Mouse (Mus musculus) stomach, postnatal 0 days (tissue): ENCODE measurements around the gene Nxpe4. TPM values are rescaled to one million over a fixed set of nuclear protein-coding genes. Genes with fewer than 3 reads are reported as not detected.

ENCODE experiments used
- ATAC-seq: fragments of 200-750 bp; cut with Nextera tagmentation; 2 replicates; pipeline ENCODE4 v1.8.0; 2017; ENCODE audit not compliant: low FRiP score, low TSS enrichment
- DNase-seq: peaks from one replicate; pipeline ENCODE4 v3.0.0-alpha.2; 2016; ENCODE audit warnings: low spot score
- H3K27ac ChIP-seq: fragments of 300-500 bp; sonication (generic); replicated peaks from 2 replicates; pipeline ENCODE4 v1.5.1; 2014; ENCODE audit warnings: mild to moderate bottlenecking, control low read depth
- H3K27me3 ChIP-seq: fragments of 300-500 bp; sonication (generic); 2 replicates; pipeline ENCODE4 v1.6.1; 2014; ENCODE audit warnings: low read length; ENCODE audit not compliant: control insufficient read depth, insufficient read depth
- H3K36me3 ChIP-seq: fragments of 300-500 bp; sonication (generic); 2 replicates; pipeline ENCODE4 v1.6.1; 2014; ENCODE audit warnings: low read length, mixed read lengths; ENCODE audit not compliant: control insufficient read depth, insufficient read depth
- H3K4me1 ChIP-seq: fragments of 300-500 bp; sonication (generic); replicated peaks from 2 replicates; pipeline ENCODE4 v1.6.1; 2014; ENCODE audit warnings: antibody characterized with exemption; ENCODE audit not compliant: control insufficient read depth, insufficient read depth
- H3K4me2 ChIP-seq: fragments of 300-500 bp; sonication (generic); replicated peaks from 2 replicates; pipeline ENCODE4 v1.6.1; 2014; ENCODE audit warnings: low read depth, mild to moderate bottlenecking, control low read depth, moderate library complexity
- H3K4me3 ChIP-seq: fragments of 300-500 bp; sonication (generic); 2 replicates; pipeline ENCODE4 v1.5.1; 2014; ENCODE audit warnings: low read depth, low read length, control low read depth
- H3K9ac ChIP-seq: fragments of 300-500 bp; sonication (generic); 2 replicates; pipeline ENCODE4 v1.6.1; 2014; ENCODE audit warnings: mild to moderate bottlenecking, low read length, control low read depth, mixed read lengths
- H3K9me3 ChIP-seq: fragments of 300-500 bp; sonication (generic); 2 replicates; pipeline ENCODE4 v1.6.1; 2016; ENCODE audit warnings: low read length; ENCODE audit not compliant: control insufficient read depth
- CTCF ChIP-seq: IDR thresholded peaks from 2 replicates; pipeline ENCODE4 v1.5.1; 2016; ENCODE audit warnings: antibody characterized with exemption, low read depth, mild to moderate bottlenecking, moderate library complexity
- EP300 ChIP-seq: optimal IDR thresholded peaks from 2 replicates; pipeline ENCODE3; 2016; ENCODE audit warnings: antibody characterized with exemption
- WGBS: fragments of 180-500 bp; shearing (Covaris S2); extraction: QIAGEN DNeasy Blood & Tissue Kit; methylation state at CpG from one replicate; pipeline ENCODE4 v1.1.7; 2014; 5-methylcytosine and 5-hydroxymethylcytosine counted together
- polyA plus RNA-seq: library from polyadenylated mRNA; unstranded; fragments of >200 nt; fragmentation: Nextera tagmentation; extraction: Ambion mirVana; gene quantifications from 2 replicates; pipeline ENCODE4 v1.2.1, GENCODE M21; 2015

The Nxpe4 gene
- polyA plus RNA-seq, 1 experiment from 2014 or later, result 3.6 TPM

DNA sequence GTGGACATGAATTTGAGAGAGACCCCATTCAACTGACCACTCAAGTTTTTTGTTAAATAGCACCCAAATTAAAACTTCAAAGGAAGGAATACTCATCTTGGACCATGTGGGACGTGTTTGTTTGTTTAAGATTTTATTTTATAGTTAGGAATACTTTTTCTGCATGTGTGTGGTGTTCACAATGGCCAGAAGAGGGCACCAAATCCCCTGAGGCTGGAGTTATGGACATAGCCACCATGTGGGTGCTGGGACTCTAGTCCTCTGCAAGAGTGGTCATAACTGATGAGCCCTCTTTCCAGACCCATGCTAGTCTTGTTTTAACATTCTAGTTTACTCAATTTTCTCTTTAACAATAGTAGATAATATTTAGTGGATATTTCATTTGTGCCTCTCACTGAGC is 14.9 kb downstream of the Nxpe4 start:
- Histone ChIP-seq H3K9ac (no peak overlapping the region), H3K4me1 (no peaks in the 10 kb centered on the region), H3K36me3 (no peaks in the 10 kb centered on the region), H3K9me3 (no peaks in the 10 kb centered on the region), H3K4me3 (no peak overlapping the region), H3K27me3 (no peaks in the 10 kb centered on the region), H3K27ac (no peak overlapping the region), H3K4me2 (no peak overlapping the region)
- no peak for TF ChIP-seq EP300
- peak; percentile 62 for TF ChIP-seq CTCF
- ATAC-seq, result no peak
- DNase-seq, result no peak
- WGBS, result 60% methylated on average over 1 of the region's 1 CpGs

DNA sequence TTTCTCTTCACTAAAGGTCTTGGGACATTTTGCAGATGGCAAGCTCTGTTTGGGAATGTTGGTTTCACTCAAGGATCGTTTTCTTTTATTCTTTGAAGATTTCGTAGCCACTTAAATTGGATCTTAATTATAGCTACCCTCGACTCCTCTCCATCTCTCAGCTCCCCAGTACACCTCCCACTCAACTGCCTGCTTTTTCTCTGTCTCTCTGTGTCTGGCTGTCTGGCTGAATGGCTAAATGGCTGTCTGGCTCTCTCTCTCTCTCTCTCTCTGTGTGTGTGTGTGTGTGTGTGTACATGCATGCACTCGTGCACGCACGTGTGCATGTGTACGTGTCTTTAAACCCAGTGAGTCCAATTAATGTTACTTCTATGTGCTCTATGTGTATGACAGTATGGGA is 19.5 kb downstream of the Nxpe4 start:
- no peak overlapping the region for H3K4me3 ChIP-seq
- no peaks in the 10 kb centered on the region for H3K36me3 ChIP-seq
- TF ChIP-seq CTCF (no peak), EP300 (no peak)
- ATAC-seq (no peak), DNase-seq (no peak)
- H3K27me3 ChIP-seq, result no peaks in the 10 kb centered on the region
- no peaks in the 10 kb centered on the region for H3K9me3 ChIP-seq
- no peak overlapping the region for H3K4me2 ChIP-seq
- no peak overlapping the region for H3K9ac ChIP-seq
- no peak overlapping the region for H3K27ac ChIP-seq
- H3K4me1 ChIP-seq, result no peaks in the 10 kb centered on the region
- WGBS, result 85% methylated on average over 7 of the region's 7 CpGs

DNA sequence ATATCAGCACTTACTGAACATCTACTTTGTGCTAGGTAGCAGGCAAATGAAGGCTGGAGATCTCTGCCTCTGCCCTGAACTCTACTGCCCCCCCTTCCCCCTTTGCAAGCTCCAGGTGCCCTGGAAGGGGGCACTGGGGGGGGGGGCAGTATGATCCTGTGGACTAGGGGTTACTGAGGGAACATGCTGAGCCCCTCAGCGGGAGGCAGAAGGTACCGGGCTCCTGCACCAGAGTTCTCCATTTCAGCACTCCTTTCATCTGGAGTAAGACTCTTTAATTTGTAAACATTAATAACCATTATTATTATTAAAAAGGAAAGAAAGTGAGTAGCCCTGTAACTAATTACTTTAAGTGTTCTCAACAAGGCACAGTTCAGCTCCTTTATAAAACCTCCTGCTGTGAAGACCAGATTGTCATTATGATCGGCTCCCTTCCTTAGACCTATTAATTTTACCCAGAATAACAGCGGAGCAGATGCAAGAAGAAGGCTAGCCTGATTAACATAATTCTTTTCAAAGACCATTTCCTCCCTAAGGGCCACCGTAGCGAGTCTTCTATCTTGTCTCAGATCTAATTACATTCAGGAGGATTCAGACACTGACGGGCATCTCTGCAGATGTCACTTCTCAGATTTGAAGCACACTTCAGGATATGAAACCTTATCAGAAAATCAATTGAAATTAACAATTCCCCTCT is 21.0 kb downstream of the Nxpe4 start:
- ATAC-seq (no peak), DNase-seq (no peak)
- Histone ChIP-seq H3K36me3 (no peaks in the 10 kb centered on the region), H3K4me2 (no peak overlapping the region), H3K4me3 (no peak overlapping the region), H3K27me3 (no peaks in the 10 kb centered on the region), H3K9me3 (no peaks in the 10 kb centered on the region), H3K9ac (no peak overlapping the region), H3K4me1 (no peaks in the 10 kb centered on the region), H3K27ac (no peak overlapping the region)
- TF ChIP-seq CTCF (no peak), EP300 (no peak)
- WGBS, result 70% methylated on average over 7 of the region's 7 CpGs

DNA sequence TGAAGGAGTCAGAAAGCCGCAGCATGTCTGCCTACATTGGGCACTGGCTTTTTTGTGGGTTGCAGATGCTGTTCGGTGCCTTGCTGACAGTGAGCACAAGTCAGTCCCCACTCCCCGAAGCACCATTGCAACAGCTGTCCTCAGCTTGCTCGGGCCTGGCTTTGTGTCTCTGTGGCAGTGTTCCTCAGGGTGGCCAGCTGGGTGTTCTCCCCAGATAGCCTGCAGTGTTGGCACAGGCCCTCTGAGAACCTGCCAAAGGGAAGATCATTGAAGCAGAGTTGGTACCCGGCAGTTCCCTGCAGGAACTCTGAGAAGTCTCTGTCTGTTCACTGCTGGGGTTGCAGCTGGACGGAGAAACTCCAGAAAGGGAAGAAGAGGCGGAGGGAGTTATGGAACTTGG is 22.5 kb downstream of the Nxpe4 start:
- Histone ChIP-seq H3K36me3 (no peaks in the 10 kb centered on the region), H3K27ac (no peak overlapping the region), H3K4me2 (no peak overlapping the region), H3K9ac (no peak overlapping the region), H3K4me3 (no peak overlapping the region), H3K27me3 (no peaks in the 10 kb centered on the region), H3K4me1 (no peaks in the 10 kb centered on the region), H3K9me3 (no peaks in the 10 kb centered on the region)
- 69% methylated on average over 7 of the region's 7 CpGs for WGBS
- DNase-seq (no peak), ATAC-seq (no peak)
- no peak for TF ChIP-seq EP300
- TF ChIP-seq CTCF, result no peak

DNA sequence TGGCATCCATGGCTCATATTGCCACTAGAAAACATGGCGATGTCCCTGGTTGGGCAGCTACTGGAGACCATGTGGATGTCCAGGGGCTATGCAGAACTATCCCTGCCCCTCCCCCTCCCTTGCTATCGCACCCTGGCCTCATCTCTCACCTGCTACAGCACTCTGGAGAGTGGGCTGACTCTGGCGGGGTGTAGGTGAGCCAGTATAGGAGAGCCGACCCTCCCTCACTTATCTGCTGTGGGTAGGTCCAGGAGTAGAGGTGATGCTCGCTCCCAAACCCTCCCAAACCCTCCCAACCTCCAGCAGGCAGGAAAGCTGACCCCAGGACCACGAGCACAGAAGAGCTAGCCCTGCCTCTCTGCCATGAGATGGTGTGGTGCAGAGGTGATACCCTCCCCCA is 27.0 kb downstream of the Nxpe4 start:
- H3K27me3 ChIP-seq, result no peaks in the 10 kb centered on the region
- no peaks in the 10 kb centered on the region for H3K9me3 ChIP-seq
- no peaks in the 10 kb centered on the region for H3K4me1 ChIP-seq
- no peak overlapping the region for H3K27ac ChIP-seq
- no peak for TF ChIP-seq EP300
- no peak for TF ChIP-seq CTCF
- H3K4me3 ChIP-seq, result no peak overlapping the region
- 0 out of 2 replicates have a peak, but pooled peaks have one; percentile 10 for ATAC-seq
- WGBS, result 78% methylated on average over 6 of the region's 6 CpGs
- no peak overlapping the region for H3K4me2 ChIP-seq
- H3K36me3 ChIP-seq, result no peaks in the 10 kb centered on the region
- no peak overlapping the region for H3K9ac ChIP-seq
- no peak for DNase-seq

DNA sequence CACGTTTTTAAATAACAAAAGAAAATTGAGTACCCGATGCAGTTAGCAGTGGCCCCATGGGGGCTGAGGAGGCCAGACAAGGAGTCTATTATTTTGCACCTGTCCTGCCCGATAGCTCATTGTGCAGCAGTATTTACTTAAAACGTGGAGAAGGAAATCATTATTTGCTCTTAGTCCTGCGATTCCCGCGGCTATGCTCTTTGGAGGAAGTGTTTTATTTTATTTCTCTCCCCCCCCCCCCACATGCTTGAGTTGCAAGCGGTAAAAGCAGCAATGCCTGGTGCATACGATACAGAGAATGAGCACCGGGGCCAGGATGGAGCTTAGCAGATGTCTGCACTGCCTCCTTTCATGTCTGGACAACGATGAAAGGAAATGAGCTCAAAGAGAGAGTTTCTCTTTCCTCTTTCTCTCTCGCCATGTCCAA is 35.6 kb downstream of the Nxpe4 start:
- DNase-seq, result peak; percentile 48
- H3K27me3 ChIP-seq, result no peaks in the 10 kb centered on the region
- H3K9me3 ChIP-seq, result no peaks in the 10 kb centered on the region
- H3K36me3 ChIP-seq, result no peaks in the 10 kb centered on the region
- WGBS, result 38% methylated on average over 12 of the region's 12 CpGs
- H3K4me1 ChIP-seq, result no peaks in the 10 kb centered on the region
- TF ChIP-seq CTCF, result no peak
- no peak for TF ChIP-seq EP300
- no peak overlapping the region for H3K9ac ChIP-seq
- ATAC-seq, result peak; percentile 86
- no peak overlapping the region for H3K27ac ChIP-seq
- no peak overlapping the region for H3K4me3 ChIP-seq
- H3K4me2 ChIP-seq, result no peak overlapping the region
